Mouse (Mus musculus): Measurements from ENCODE around the gene Gm2115. TPM values are rescaled to one million over a fixed set of nuclear protein-coding genes. Genes with fewer than 3 reads are reported as not detected.
A peak's percentile ranks its signal among the peaks of the same experiment; 100 is the strongest.

The Gm2115 gene
- 0.58 and 0.97 TPM in 2 replicates for polyA plus RNA-seq (2014; fragmentation: Nextera tagmentation; extraction: Ambion mirVana)

DNA sequence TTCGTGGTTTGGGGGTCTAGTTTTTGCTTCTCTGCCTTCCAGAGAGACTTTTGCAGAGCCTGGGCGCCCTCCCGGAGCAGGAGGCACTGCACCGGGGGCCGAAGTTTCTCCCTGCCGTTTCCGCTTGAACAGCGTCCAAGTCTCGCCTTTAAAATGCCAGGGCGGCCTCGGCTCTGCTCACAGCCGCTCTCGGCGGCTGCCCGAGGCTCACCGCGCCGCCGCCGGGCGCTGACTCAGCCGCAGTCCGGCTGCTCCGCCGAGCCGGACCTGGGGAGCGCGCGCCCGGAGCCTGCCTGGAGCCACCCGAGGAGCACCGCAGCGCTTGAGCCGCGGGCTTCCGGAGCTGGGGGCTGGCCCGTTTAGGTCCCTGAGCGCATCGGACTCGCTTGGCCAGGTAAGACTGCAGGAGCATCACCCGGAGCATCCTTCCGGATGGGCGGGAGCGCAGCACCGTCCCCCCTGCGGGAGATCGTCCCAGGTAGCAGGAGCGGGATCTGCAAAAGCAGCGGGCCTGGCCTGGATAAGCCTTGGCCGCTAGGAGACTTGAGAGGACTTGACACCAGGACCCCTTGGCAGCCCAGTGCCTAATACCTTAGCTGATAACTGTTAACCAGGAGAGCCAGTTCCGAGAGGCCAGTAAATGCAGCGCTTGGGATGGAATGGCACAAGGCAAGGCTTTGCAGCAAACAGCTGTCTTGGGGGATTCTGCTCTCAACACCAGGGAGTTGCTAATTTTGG lies at the start of gene Gm2115:
Gene Gm2115 (plus strand): TSS at position 159 of the 738 bp plus-strand sequence.
- ATAC-seq (ENCODE audit: low FRiP score, low TSS enrichment) (peak; percentile 71; the same call in 1 of the 2 replicates), DNase-seq (peak; percentile 80)
- peak within 1 kb of the TSS; percentile 98 for H3K4me2 ChIP-seq (ENCODE audit: low read length)
- peaks cover 16% of the 10 kb centered on the region; the same call in 1 of the 2 replicates for H3K27me3 ChIP-seq (ENCODE audit: control insufficient read depth, insufficient read depth, low read length)
- H3K9ac ChIP-seq (replicated peaks; ENCODE audit: low read length): peak within 1 kb of the TSS; percentile 74
- no peaks in the 10 kb centered on the region for H3K9me3 ChIP-seq (ENCODE audit: control insufficient read depth, low read length)
- no peak within 1 kb of the TSS for H3K27ac ChIP-seq (replicated peaks; ENCODE audit: low read depth, low read length)
- no peaks in the 10 kb centered on the region for H3K36me3 ChIP-seq (ENCODE audit: control insufficient read depth, insufficient read depth, low read length)
- under 1% methylated on average over 52 of the region's 52 CpGs for WGBS
- peak within 1 kb of the TSS; percentile 53 for H3K4me3 ChIP-seq (replicated peaks; ENCODE audit: low read depth, low read length)
- H3K4me1 ChIP-seq (ENCODE audit: control insufficient read depth, insufficient read depth, low read length): peaks cover 9% of the 10 kb centered on the region; the same call in 1 of the 2 replicates

DNA sequence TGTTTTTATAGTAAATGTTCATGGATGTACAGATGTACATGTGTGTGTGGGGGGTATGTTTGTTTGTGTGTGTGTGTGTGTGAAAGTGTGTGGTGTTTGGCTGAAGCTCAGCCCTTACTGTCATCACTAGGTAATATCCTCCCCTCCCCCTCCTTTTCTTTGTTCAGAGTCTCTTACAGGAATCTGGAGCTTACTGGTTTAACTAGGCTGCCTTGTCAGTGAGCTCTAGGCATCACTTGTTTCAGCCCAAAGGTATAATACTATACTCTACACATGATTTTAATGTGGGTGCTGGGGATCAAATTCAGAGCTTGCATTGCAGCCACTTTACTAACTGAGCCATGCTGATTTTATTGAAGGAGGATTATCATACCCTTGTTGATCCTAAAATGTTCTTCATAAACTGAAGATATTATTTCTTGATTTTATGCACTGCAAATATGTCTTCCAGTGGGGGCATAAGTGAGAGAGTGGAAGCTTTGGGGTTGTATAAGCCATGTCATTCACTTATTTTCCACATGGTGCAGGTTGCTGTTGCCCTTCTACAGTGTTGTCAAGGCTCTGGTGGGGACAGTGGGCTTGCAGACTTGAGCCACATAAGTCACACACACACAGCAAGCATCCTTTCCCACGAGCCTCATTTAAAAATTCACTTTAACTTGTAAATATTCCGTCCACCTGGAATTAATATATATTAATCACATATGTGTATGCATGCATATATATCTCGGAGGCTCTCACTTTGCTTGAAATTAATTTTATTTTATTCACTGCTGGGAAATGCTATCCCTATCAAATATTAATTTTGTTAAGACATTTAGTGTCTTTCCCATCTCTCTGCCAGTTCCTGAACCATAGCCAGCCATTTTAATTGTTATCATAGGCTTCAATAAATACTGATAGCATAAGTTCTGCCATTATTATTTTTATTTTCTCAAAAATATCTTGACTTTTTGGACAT lies 45.0 kb upstream of the Gm2115 start:
- no peak overlapping the region for H3K4me2 ChIP-seq (ENCODE audit: low read length)
- no peak overlapping the region for H3K27ac ChIP-seq (replicated peaks; ENCODE audit: low read depth, low read length)
- H3K27me3 ChIP-seq (ENCODE audit: control insufficient read depth, insufficient read depth, low read length): no peaks in the 10 kb centered on the region
- DNase-seq (no peak), ATAC-seq (ENCODE audit: low FRiP score, low TSS enrichment) (no peak)
- H3K4me3 ChIP-seq (replicated peaks; ENCODE audit: low read depth, low read length): no peak overlapping the region
- H3K9ac ChIP-seq (replicated peaks; ENCODE audit: low read length): no peak overlapping the region
- 77% methylated on average over 3 of the region's 3 CpGs for WGBS
- no peaks in the 10 kb centered on the region for H3K4me1 ChIP-seq (ENCODE audit: control insufficient read depth, insufficient read depth, low read length)
- no peaks in the 10 kb centered on the region for H3K36me3 ChIP-seq (ENCODE audit: control insufficient read depth, insufficient read depth, low read length)
- no peaks in the 10 kb centered on the region for H3K9me3 ChIP-seq (ENCODE audit: control insufficient read depth, low read length)

DNA sequence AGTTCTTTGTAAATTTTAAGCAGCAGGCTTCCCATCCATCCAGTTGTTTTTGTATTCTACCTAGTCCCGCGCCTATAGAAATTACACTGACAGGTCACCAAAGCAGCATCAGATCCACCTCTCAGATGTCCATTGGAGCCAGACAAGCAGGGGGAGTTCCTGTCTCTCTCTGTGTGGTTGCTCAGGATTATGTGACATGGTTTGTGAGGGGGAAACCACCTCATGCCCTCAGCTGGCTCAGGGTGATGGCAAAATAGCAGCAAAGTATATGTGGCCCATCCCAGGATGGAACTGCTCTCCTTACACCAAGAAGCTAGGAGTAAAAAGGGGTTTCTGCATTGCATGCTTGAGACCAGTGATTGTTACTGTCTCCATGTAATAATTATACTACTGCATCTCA lies 42.3 kb upstream of the Gm2115 start:
- Histone ChIP-seq H3K27me3 (ENCODE audit: control insufficient read depth, insufficient read depth, low read length) (no peaks in the 10 kb centered on the region), H3K4me1 (ENCODE audit: control insufficient read depth, insufficient read depth, low read length) (no peaks in the 10 kb centered on the region), H3K9ac (replicated peaks; ENCODE audit: low read length) (no peak overlapping the region), H3K4me3 (replicated peaks; ENCODE audit: low read depth, low read length) (no peak overlapping the region), H3K9me3 (ENCODE audit: control insufficient read depth, low read length) (no peaks in the 10 kb centered on the region), H3K36me3 (ENCODE audit: control insufficient read depth, insufficient read depth, low read length) (no peaks in the 10 kb centered on the region), H3K27ac (replicated peaks; ENCODE audit: low read depth, low read length) (no peak overlapping the region), H3K4me2 (ENCODE audit: low read length) (no peak overlapping the region)
- DNase-seq: no peak
- 93% methylated on average over 2 of the region's 2 CpGs for WGBS
- no peak for ATAC-seq (ENCODE audit: low FRiP score, low TSS enrichment)

DNA sequence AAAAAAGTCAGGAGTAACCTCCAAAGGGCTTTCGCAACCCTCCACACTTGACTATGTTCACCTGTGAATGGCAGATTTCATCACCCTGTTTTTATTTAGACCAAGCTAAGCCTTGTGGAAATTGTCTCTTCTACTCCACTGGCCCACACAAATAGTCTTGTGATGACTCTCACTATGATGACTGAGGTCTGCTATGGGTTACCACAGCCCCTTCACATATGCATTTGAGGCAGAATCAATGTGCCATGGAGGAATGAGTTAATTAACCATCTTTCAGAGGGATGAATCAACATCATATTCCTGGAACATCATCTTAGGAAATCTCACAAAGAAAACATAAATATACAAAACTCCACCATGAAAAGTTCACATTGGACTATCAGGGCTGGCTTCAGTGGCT lies 25.6 kb upstream of the Gm2115 start:
- no peak for DNase-seq
- Histone ChIP-seq H3K36me3 (ENCODE audit: control insufficient read depth, insufficient read depth, low read length) (no peaks in the 10 kb centered on the region), H3K9ac (replicated peaks; ENCODE audit: low read length) (no peak overlapping the region), H3K4me2 (ENCODE audit: low read length) (no peak overlapping the region), H3K4me1 (ENCODE audit: control insufficient read depth, insufficient read depth, low read length) (no peaks in the 10 kb centered on the region), H3K27me3 (ENCODE audit: control insufficient read depth, insufficient read depth, low read length) (no peaks in the 10 kb centered on the region), H3K4me3 (replicated peaks; ENCODE audit: low read depth, low read length) (no peak overlapping the region), H3K9me3 (ENCODE audit: control insufficient read depth, low read length) (no peaks in the 10 kb centered on the region), H3K27ac (replicated peaks; ENCODE audit: low read depth, low read length) (no peak overlapping the region)
- 96% methylated on average over 1 of the region's 1 CpGs for WGBS
- no peak for ATAC-seq (ENCODE audit: low FRiP score, low TSS enrichment)

DNA sequence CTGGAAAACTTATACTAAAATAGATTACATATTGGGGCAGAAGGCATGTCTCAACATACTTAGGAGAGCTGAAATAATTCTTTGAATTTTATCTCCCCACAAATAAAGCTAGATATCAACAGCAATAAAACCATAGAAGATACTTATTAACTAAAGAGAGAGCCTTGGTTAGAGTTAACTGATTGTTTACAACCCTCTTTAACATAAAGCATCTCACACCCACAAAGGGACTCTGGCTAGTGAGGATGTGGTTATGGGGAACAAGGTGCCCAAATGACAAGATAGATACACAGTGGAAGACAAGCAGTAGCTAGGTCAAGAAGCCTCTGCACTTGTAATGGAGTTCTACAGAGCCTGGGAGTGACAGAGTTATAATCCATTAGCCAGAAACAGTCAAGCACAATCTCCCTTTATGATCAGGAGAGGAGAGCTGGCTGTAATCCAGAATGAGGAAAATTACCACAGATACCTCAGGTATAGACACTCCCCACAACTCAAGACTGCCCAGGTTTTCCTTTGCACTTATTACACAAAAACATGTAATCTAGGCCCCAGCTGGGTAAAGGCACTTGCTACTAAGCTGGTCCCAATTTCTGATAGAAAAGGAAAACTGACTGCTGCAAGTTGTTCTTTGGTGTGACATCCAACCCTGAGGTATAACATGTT lies 10.1 kb upstream of the Gm2115 start:
- no peak overlapping the region for H3K4me2 ChIP-seq (ENCODE audit: low read length)
- no peak overlapping the region for H3K9ac ChIP-seq (replicated peaks; ENCODE audit: low read length)
- H3K36me3 ChIP-seq (ENCODE audit: control insufficient read depth, insufficient read depth, low read length): no peaks in the 10 kb centered on the region
- H3K27ac ChIP-seq (replicated peaks; ENCODE audit: low read depth, low read length): no peak overlapping the region
- no peak overlapping the region for H3K4me3 ChIP-seq (replicated peaks; ENCODE audit: low read depth, low read length)
- no peak for ATAC-seq (ENCODE audit: low FRiP score, low TSS enrichment)
- H3K27me3 ChIP-seq (ENCODE audit: control insufficient read depth, insufficient read depth, low read length): no peaks in the 10 kb centered on the region
- 0 out of 2 replicates have a peak, but pooled peaks cover 3% of the 10 kb centered on the region for H3K9me3 ChIP-seq (ENCODE audit: control insufficient read depth, low read length)
- DNase-seq: no peak
- no peaks in the 10 kb centered on the region for H3K4me1 ChIP-seq (ENCODE audit: control insufficient read depth, insufficient read depth, low read length)

DNA sequence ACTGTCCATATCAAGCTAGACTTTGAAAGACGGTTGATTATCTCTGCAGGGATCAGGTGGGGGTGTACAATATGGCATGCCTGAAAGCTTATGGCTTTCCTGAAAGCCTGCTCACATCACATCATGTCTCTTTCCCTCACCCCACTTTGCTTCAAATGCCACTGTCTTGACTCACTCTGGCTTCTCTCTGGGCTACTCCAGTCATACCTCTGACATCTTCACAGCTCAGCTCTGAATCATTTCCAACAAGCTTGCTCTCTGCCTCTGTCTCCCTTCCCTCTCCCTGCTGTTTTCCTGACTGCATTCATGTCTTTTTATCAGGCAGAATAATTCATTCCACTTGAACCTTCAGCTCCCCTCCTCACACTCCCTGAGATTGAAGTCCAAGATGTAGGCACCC lies 7.4 kb upstream of the Gm2115 start:
- Histone ChIP-seq H3K27ac (replicated peaks; ENCODE audit: low read depth, low read length) (no peak overlapping the region), H3K9me3 (ENCODE audit: control insufficient read depth, low read length) (0 out of 2 replicates have a peak, but pooled peaks cover 3% of the 10 kb centered on the region), H3K4me2 (ENCODE audit: low read length) (no peak overlapping the region), H3K9ac (replicated peaks; ENCODE audit: low read length) (no peak overlapping the region), H3K27me3 (ENCODE audit: control insufficient read depth, insufficient read depth, low read length) (no peaks in the 10 kb centered on the region), H3K4me3 (replicated peaks; ENCODE audit: low read depth, low read length) (no peak overlapping the region), H3K4me1 (ENCODE audit: control insufficient read depth, insufficient read depth, low read length) (no peaks in the 10 kb centered on the region), H3K36me3 (ENCODE audit: control insufficient read depth, insufficient read depth, low read length) (no peaks in the 10 kb centered on the region)
- DNase-seq (no peak), ATAC-seq (ENCODE audit: low FRiP score, low TSS enrichment) (no peak)
- whole genome bisulfite sequencing: 81% methylated on average over 1 of the region's 1 CpGs

DNA sequence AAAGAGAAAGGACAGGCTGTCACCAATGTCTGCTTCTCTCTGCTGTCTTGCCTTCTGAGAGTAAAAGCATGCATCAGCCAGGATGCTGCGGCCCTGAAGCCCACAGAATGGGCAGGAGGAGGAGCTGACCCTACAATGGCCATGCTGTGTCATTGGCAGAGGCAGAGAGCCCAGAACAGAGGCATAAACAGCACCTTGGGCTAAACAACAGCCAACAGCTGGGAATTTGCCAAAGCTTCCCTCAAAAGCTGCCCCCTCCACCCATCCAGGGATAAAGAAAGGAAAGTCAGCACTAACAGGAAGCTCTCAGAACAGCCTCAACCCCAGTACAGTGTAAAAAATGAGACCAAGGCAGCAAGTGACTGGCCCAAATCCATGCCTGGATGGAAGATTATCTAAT lies 6.3 kb upstream of the Gm2115 start:
- no peak for ATAC-seq (ENCODE audit: low FRiP score, low TSS enrichment)
- H3K4me1 ChIP-seq (ENCODE audit: control insufficient read depth, insufficient read depth, low read length): no peaks in the 10 kb centered on the region
- 25% methylated on average over 1 of the region's 1 CpGs for WGBS
- no peak overlapping the region for H3K9ac ChIP-seq (replicated peaks; ENCODE audit: low read length)
- no peak overlapping the region for H3K4me2 ChIP-seq (ENCODE audit: low read length)
- no peaks in the 10 kb centered on the region for H3K9me3 ChIP-seq (ENCODE audit: control insufficient read depth, low read length)
- no peaks in the 10 kb centered on the region; the same call in 1 of the 2 replicates for H3K27me3 ChIP-seq (ENCODE audit: control insufficient read depth, insufficient read depth, low read length)
- no peak overlapping the region for H3K27ac ChIP-seq (replicated peaks; ENCODE audit: low read depth, low read length)
- no peaks in the 10 kb centered on the region for H3K36me3 ChIP-seq (ENCODE audit: control insufficient read depth, insufficient read depth, low read length)
- DNase-seq: peak; percentile 25
- no peak overlapping the region for H3K4me3 ChIP-seq (replicated peaks; ENCODE audit: low read depth, low read length)

DNA sequence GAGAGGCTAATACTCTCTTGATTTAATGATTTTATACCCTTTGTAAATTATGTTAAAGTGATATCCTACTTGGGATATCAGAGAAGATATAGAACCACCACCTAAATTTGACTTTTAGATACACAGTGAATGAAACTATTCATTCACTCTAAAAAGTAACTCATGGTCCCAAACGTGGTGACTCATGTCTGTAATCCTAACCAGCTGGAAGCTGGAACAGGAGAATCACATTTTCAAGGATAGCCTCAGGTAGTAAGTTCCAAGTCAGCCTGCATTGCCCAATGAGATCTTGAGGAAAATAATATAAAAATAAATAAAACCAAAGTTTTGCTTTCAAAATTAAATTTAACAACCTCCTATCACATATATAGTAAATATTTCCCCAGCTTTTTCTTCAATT lies 2.6 kb upstream of the Gm2115 start:
- Histone ChIP-seq H3K27ac (replicated peaks; ENCODE audit: low read depth, low read length) (no peak overlapping the region), H3K4me1 (ENCODE audit: control insufficient read depth, insufficient read depth, low read length) (peaks cover 9% of the 10 kb centered on the region; the same call in 1 of the 2 replicates), H3K4me3 (replicated peaks; ENCODE audit: low read depth, low read length) (no peak overlapping the region), H3K36me3 (ENCODE audit: control insufficient read depth, insufficient read depth, low read length) (no peaks in the 10 kb centered on the region), H3K4me2 (ENCODE audit: low read length) (no peak overlapping the region), H3K27me3 (ENCODE audit: control insufficient read depth, insufficient read depth, low read length) (peaks cover 16% of the 10 kb centered on the region; the same call in 1 of the 2 replicates), H3K9ac (replicated peaks; ENCODE audit: low read length) (no peak overlapping the region), H3K9me3 (ENCODE audit: control insufficient read depth, low read length) (no peaks in the 10 kb centered on the region)
- DNase-seq (no peak), ATAC-seq (ENCODE audit: low FRiP score, low TSS enrichment) (no peak)
- WGBS: 62% methylated on average over 1 of the region's 1 CpGs
